Mouse (Mus musculus) midbrain, embryonic 15.5 days (tissue): Measurements from ENCODE around the gene Tbx2. TPM values are rescaled to one million over a fixed set of nuclear protein-coding genes. Genes with fewer than 3 reads are reported as not detected.

ENCODE experiments used
- ATAC-seq: fragments of 200-750 bp; cut with Nextera tagmentation; replicated peaks from 2 replicates; pipeline ENCODE4 v1.8.0; 2017; ENCODE audit warnings: moderate TSS enrichment
- H3K27ac ChIP-seq: fragments of 300-500 bp; sonication (generic); 2 replicates; pipeline ENCODE4 v1.5.1; 2015; ENCODE audit warnings: mild to moderate bottlenecking, inconsistent platforms
- H3K27me3 ChIP-seq: fragments of 300-500 bp; sonication (generic); replicated peaks from 2 replicates; pipeline ENCODE4 v1.6.1; 2015; ENCODE audit warnings: inconsistent platforms
- H3K36me3 ChIP-seq: fragments of 300-500 bp; sonication (generic); replicated peaks from 2 replicates; pipeline ENCODE4 v1.6.1; 2015; ENCODE audit warnings: inconsistent platforms
- H3K4me1 ChIP-seq: fragments of 300-500 bp; sonication (generic); 2 replicates; pipeline ENCODE4 v1.6.1; 2015; ENCODE audit warnings: inconsistent platforms
- H3K4me2 ChIP-seq: fragments of 300-500 bp; sonication (generic); 2 replicates; pipeline ENCODE4 v1.6.1; 2015; ENCODE audit warnings: inconsistent platforms, mild to moderate bottlenecking, moderate library complexity
- H3K4me3 ChIP-seq: fragments of 300-500 bp; sonication (generic); 2 replicates; pipeline ENCODE4 v1.5.1; 2015; ENCODE audit warnings: mild to moderate bottlenecking, inconsistent platforms
- H3K9ac ChIP-seq: fragments of 300-500 bp; sonication (generic); 2 replicates; pipeline ENCODE4 v1.6.1; 2015; ENCODE audit warnings: mild to moderate bottlenecking, inconsistent platforms
- H3K9me3 ChIP-seq: fragments of 300-500 bp; sonication (generic); 2 replicates; pipeline ENCODE4 v1.6.1; 2016; ENCODE audit warnings: inconsistent platforms
- WGBS: fragments of 180-500 bp; shearing (Covaris S2); methylation state at CpG from one replicate; pipeline ENCODE4 v1.1.7; 2015; ENCODE audit warnings: mixed read lengths; 5-methylcytosine and 5-hydroxymethylcytosine counted together
- polyA plus RNA-seq: library from polyadenylated mRNA; unstranded; fragments of >200 nt; fragmentation: Nextera tagmentation; extraction: Ambion mirVana; gene quantifications from 2 replicates; pipeline ENCODE4 v1.2.1, GENCODE M21; 2015

The Tbx2 gene
- polyA plus RNA-seq, 1 experiment from 2014 or later, result 1.0 TPM

- Histone ChIP-seq H3K4me3 (no peak overlapping the region), H3K4me1 (peaks cover 30% of the 10 kb centered on the region), H3K27me3 (peaks cover 76% of the 10 kb centered on the region), H3K36me3 (no peaks in the 10 kb centered on the region), H3K27ac (no peak overlapping the region), H3K9ac (no peak overlapping the region), H3K4me2 (0 out of 2 replicates have a peak overlapping the region, but pooled peaks have one; percentile 6), H3K9me3 (no peaks in the 10 kb centered on the region)
- 7% methylated on average over 38 of the region's 38 CpGs for WGBS
- ATAC-seq, result no peak
Observed at GRCm38 (mm10) chr11:85828691-85829519, 3.4 kb upstream of the Tbx2 start.

- under 1% methylated on average over 60 of the region's 61 CpGs for WGBS
- H3K9ac ChIP-seq, result no peak overlapping the region
- no peak overlapping the region for H3K27ac ChIP-seq
- H3K27me3 ChIP-seq, result peaks cover 79% of the 10 kb centered on the region
- ATAC-seq, result no peak
- H3K4me2 ChIP-seq, result peak overlapping the region; percentile 38
- no peaks in the 10 kb centered on the region for H3K9me3 ChIP-seq
- peak overlapping the region; percentile 15 for H3K4me3 ChIP-seq
- peaks cover 30% of the 10 kb centered on the region for H3K4me1 ChIP-seq
- no peaks in the 10 kb centered on the region for H3K36me3 ChIP-seq
Observed at GRCm38 (mm10) chr11:85829520-85830440, 2.6 kb upstream of the Tbx2 start.

GRCm38 (mm10) chr11:85830901-85831341, 1.4 kb upstream of the Tbx2 start:
- 1% methylated on average over 17 of the region's 17 CpGs for WGBS
- peaks cover 79% of the 10 kb centered on the region for H3K27me3 ChIP-seq
- no peak for ATAC-seq

GRCm38 (mm10) chr11:85831656-85832230, 608 bp upstream of the Tbx2 start:
- WGBS, result 1% methylated on average over 33 of the region's 33 CpGs
- peaks cover 77% of the 10 kb centered on the region for H3K27me3 ChIP-seq
- no peak overlapping the region for H3K9ac ChIP-seq
- H3K9me3 ChIP-seq, result no peaks in the 10 kb centered on the region
- no peaks in the 10 kb centered on the region for H3K36me3 ChIP-seq
- peak overlapping the region; percentile 50 for H3K4me2 ChIP-seq
- ATAC-seq, result no peak
- peak overlapping the region; percentile 30 for H3K4me3 ChIP-seq
- H3K27ac ChIP-seq, result no peak overlapping the region
- H3K4me1 ChIP-seq, result peaks cover 30% of the 10 kb centered on the region

More at GRCm38 (mm10) chr11:85830901-85831341, 1.4 kb upstream of the Tbx2 start:
- no peaks in the 10 kb centered on the region for H3K36me3 ChIP-seq
- H3K27ac ChIP-seq, result no peak overlapping the region
- no peak overlapping the region for H3K4me3 ChIP-seq
- H3K9ac ChIP-seq, result no peak overlapping the region
- H3K4me1 ChIP-seq, result peaks cover 30% of the 10 kb centered on the region
- no peaks in the 10 kb centered on the region for H3K9me3 ChIP-seq
- H3K4me2 ChIP-seq, result no peak overlapping the region

- Histone ChIP-seq H3K4me1 (peaks cover 30% of the 10 kb centered on the region), H3K27ac (no peak overlapping the region), H3K36me3 (no peaks in the 10 kb centered on the region), H3K9me3 (no peaks in the 10 kb centered on the region), H3K4me2 (peak overlapping the region; percentile 50), H3K4me3 (peak overlapping the region; percentile 30), H3K9ac (no peak overlapping the region), H3K27me3 (peaks cover 71% of the 10 kb centered on the region)
- under 1% methylated on average over 51 of the region's 54 CpGs for WGBS
- no peak for ATAC-seq
Observed at GRCm38 (mm10) chr11:85833081-85833521, 750 bp downstream of the Tbx2 start.

GRCm38 (mm10) chr11:85833761-85834385, 1.5 kb downstream of the Tbx2 start:
- Histone ChIP-seq H3K27ac (no peak overlapping the region), H3K4me2 (no peak overlapping the region), H3K36me3 (no peaks in the 10 kb centered on the region), H3K9me3 (no peaks in the 10 kb centered on the region), H3K9ac (no peak overlapping the region), H3K4me3 (no peak overlapping the region), H3K27me3 (peaks cover 72% of the 10 kb centered on the region), H3K4me1 (peaks cover 30% of the 10 kb centered on the region)
- 3% methylated on average over 11 of the region's 11 CpGs for WGBS
- ATAC-seq, result no peak

- no peak overlapping the region for H3K4me2 ChIP-seq
- H3K4me3 ChIP-seq, result no peak overlapping the region
- ATAC-seq, result no peak
- H3K9me3 ChIP-seq, result no peaks in the 10 kb centered on the region
- H3K4me1 ChIP-seq, result peaks cover 25% of the 10 kb centered on the region
- no peak overlapping the region for H3K9ac ChIP-seq
- 5% methylated on average over 16 of the region's 17 CpGs for WGBS
- H3K27me3 ChIP-seq, result peaks cover 72% of the 10 kb centered on the region
- H3K36me3 ChIP-seq, result no peaks in the 10 kb centered on the region
- H3K27ac ChIP-seq, result no peak overlapping the region
Observed at GRCm38 (mm10) chr11:85834386-85834931, 2.1 kb downstream of the Tbx2 start.

- 5% methylated on average over 9 of the region's 9 CpGs for WGBS
- Histone ChIP-seq H3K36me3 (no peaks in the 10 kb centered on the region), H3K4me1 (peaks cover 18% of the 10 kb centered on the region), H3K9me3 (no peaks in the 10 kb centered on the region), H3K9ac (no peak overlapping the region), H3K4me2 (no peak overlapping the region), H3K27ac (no peak overlapping the region), H3K27me3 (peaks cover 72% of the 10 kb centered on the region), H3K4me3 (no peak overlapping the region)
- ATAC-seq, result no peak
Observed at GRCm38 (mm10) chr11:85835001-85835752, 2.8 kb downstream of the Tbx2 start.

GRCm38 (mm10) chr11:85835753-85836522, 3.6 kb downstream of the Tbx2 start:
- Histone ChIP-seq H3K9me3 (no peaks in the 10 kb centered on the region), H3K4me2 (no peak overlapping the region), H3K9ac (no peak overlapping the region), H3K36me3 (no peaks in the 10 kb centered on the region), H3K4me1 (peaks cover 24% of the 10 kb centered on the region), H3K4me3 (no peak overlapping the region), H3K27me3 (peaks cover 77% of the 10 kb centered on the region), H3K27ac (no peak overlapping the region)
- 4% methylated on average over 16 of the region's 16 CpGs for WGBS
- no peak for ATAC-seq

- H3K4me1 ChIP-seq, result peaks cover 25% of the 10 kb centered on the region
- H3K4me3 ChIP-seq, result no peak overlapping the region
- no peaks in the 10 kb centered on the region for H3K36me3 ChIP-seq
- peaks cover 80% of the 10 kb centered on the region for H3K27me3 ChIP-seq
- H3K4me2 ChIP-seq, result no peak overlapping the region
- 3% methylated on average over 32 of the region's 32 CpGs for WGBS
- H3K27ac ChIP-seq, result no peak overlapping the region
- no peak for ATAC-seq
- no peaks in the 10 kb centered on the region for H3K9me3 ChIP-seq
- no peak overlapping the region for H3K9ac ChIP-seq
Observed at GRCm38 (mm10) chr11:85836523-85837290, 4.4 kb downstream of the Tbx2 start.
